Mouse (Mus musculus) layer of hippocampus, postnatal 36 days (tissue): ENCODE measurements around the gene Sdf2l1. TPM values are rescaled to one million over a fixed set of nuclear protein-coding genes. Genes with fewer than 3 reads are reported as not detected.

Experiments used
- DNase-seq, 2 experiments: peaks; one replicate each; pipeline ENCODE4 v3.0.0; 2022
- microRNA-seq, 2 experiments: library from miRNA; unstranded; fragments of <30 nt; microRNA quantifications; one replicate each; pipeline ENCODE4 v1.2.0; 2021
- total RNA-seq, 2 experiments: library from RNA; stranded (reverse); gene quantifications; 2 replicates each; pipeline ENCODE4 v1.2.3; 2021

Sdf2l1 gene
- total RNA-seq, 2 experiments from 2014 or later, result 36.6 to 52.7 TPM

- no peak for DNase-seq
These were observed 10.6 kb downstream of the Sdf2l1 start for GRCm38 (mm10) chr16:17121569-17121968.

GRCm38 (mm10) chr16:17117309-17117799, 14.8 kb downstream of the Sdf2l1 start:
- no peak for DNase-seq

DNA sequence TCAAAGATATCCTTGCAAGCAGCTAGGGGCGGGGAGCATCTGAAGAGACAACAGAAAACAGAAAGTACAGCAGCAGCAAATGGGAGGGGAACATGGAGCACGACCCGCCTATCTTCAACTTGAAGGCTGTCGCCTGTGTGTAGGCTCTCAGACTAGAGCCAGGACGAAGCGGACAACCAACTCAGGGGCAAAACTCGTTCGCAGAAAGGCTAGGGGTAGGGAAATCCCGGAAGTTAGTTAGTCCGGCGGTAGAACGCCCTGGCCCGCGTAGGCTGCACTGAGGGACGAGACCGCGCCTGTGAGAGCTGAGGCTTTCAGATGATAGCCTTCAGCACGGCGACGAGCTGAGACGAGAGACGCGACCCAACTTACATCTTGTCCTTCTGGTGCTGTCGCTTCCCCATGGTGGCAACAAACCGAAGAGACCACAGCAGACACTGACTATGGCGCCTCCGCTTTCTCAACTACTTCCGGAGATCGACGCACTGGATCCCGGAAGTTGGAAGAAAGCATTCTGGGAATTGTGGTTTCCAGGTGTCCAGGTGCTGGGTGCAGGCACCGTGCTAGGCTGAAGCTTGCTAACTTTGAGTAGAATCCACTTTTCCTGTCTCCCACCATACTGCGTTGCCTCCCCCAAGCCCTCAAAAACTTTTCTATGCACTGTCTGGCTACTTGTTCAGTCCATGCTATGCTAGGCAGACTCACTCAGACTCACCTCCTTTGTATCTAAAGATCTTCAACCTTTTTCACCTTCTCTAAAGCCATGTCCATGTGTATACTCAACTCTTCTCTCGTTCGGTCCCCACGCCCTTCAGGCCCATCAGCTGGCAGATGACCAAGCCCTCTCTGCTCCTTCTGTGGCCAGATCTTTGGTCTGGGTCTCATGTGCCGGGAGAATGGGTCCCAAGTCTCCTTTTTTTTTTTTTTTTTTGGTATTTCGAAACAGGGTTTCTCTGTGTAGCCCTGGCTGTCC, 21.1 kb downstream of the Sdf2l1 start, which contains the start of gene Ppil2:
Gene Ppil2, minus strand, starts transcription at position 487 of the 973 bp plus-strand sequence.
- peak; percentile 66 to 69 for DNase-seq

DNA sequence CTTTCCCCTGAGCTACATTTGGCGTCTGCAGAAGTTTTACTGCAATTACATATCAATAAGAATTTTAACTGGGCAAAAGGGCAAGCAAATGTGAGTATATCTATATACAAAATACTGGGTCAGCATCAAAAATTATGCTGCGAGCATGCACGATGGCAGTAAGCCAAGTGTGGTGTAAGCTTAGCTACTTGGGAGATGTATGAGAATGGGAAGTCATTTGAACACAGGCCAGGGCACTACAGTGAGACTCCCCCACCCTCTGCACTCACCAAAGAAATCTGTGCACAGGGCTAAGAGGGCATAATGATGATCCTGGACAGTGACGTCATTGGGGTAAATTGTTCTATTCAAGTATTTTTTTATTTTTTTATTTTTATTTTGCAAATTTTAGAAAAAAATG, 27.6 kb downstream of the Sdf2l1 start:
- no peak for DNase-seq

- no peak for DNase-seq
These were observed 29.5 kb downstream of the Sdf2l1 start for GRCm38 (mm10) chr16:17102630-17103220.

DNA sequence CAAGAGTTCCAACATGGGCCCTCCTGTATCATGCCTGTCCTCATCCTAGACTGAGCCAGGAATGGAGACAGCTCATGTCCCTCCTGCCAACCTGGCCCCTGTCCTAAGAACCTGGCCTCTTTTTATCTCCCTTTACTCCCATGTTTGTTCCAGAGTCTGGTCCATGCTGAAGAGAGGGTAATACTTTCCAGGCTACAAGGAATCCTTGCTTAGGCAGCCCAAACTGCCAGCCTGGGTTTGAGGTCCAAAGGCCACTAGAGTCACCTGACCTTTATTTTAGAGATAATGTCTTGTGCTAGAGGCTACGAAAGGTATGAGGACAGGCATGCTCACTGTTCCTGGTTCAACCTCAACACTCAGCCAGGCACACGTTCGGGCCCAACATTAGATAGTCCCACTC, 35.2 kb downstream of the Sdf2l1 start:
- no peak for DNase-seq

DNA sequence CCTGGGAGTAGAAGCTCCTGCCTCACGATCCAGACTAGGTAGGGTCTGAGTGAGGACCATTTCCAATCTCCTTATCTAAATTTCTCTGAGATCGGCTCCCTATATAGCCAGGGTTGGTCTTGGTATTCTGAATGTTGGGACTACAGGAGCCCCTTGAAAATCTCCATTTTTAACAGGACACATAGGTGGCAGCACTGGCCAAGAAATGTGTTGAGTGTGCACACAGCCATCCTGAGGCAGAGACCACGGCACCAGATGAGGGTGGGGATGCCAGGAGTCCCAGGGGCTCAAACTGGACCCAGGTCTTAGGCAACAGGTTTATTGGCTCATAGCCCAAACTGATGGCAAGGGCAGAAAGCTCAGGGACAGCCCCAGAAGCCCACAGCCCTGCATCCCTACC, 43.8 kb downstream of the Sdf2l1 start:
- no peak for DNase-seq

DNA sequence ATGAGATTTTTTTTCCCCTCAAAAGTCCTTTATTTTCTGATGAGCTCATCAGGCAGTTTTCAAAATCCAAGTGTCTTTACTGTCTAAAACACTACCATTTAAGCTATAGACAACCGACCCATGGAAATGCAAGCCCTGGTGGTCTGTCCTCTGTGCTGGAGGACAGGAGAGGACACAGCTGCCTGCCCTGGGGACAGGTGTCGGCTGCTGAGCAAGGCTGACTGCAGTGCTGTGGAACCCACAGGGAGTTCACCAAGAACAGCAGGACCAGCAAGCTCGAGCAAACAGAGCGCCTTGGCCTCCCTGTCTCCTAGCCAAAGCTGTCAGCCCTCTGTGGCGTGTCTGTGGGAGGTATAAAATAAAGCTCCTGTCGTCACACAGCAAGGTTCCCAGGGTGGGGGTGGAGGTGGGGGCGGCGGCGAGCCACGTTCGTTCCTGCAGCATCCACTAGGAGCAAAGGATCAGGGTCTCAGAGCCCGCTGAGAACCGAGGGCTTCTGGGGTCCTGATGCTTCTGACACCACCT, 45.5 kb downstream of the Sdf2l1 start:
- peak in 1 of 2 experiments; percentile 34 for DNase-seq

GRCm38 (mm10) chr16:17086241-17086640, 45.9 kb downstream of the Sdf2l1 start:
- DNase-seq, result no peak

DNA sequence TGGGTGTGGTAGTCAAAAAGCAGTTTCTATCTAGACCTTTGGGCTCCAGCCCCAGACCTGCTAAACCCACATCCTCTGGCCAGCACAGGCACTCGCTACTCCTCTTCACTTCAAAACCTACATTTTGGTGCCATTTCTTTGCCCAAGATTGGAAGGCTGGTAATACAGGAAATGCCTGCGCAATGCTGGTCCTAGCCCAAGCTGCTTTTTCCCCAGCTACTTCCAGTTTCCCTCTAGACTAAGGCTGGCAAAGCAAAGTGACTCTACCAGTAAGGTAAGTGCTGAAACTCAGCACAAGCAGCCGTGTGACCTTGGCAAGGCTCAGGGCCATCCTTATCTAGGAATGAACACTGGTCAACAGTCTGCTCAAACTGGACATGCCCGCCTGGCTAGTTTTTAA, 46.5 kb downstream of the Sdf2l1 start:
- no peak for DNase-seq

- DNase-seq, result no peak
These were observed 49.9 kb downstream of the Sdf2l1 start for GRCm38 (mm10) chr16:17082121-17082792.

Small RNA genes lying within 50 kb of the gene (microRNA-seq; reads per million reads assigned to microRNA genes)
- gene Mir130b (52.5 to 63.9 reads per million in 2 experiments), gene Mir301b (2.5 to 3.9 reads per million in 2 experiments)

Other genes with a start within 250 kb of the Sdf2l1 start
- 10 to 100 TPM; 47.0 to 49.5 TPM for gene Ppm1f, start 235.9 kb downstream of the Sdf2l1 start, total RNA-seq
- 100 to 1,000 TPM; 522 to 529 TPM for gene Mapk1, start 149.0 kb downstream of the Sdf2l1 start, total RNA-seq
- 10 to 100 TPM; 35.4 to 38.5 TPM for gene Ypel1, start 62.7 kb downstream of the Sdf2l1 start, total RNA-seq
- 100 to 1,000 TPM in 1 of 2 experiments, 10 to 100 TPM in 1; 84.9 to 102 TPM for gene Ppil2, start 21.1 kb downstream of the Sdf2l1 start, total RNA-seq
- 1 to 10 TPM in 1 of 2 experiments, under 1 TPM in 1; 0.94 to 1.4 TPM for gene 2610318N02Rik, start 7.2 kb downstream of the Sdf2l1 start, total RNA-seq
- gene Ydjc, start 12.2 kb upstream of the Sdf2l1 start, total RNA-seq, result 10 to 100 TPM; 27.2 to 29.3 TPM
- gene Ccdc116, start 14.8 kb upstream of the Sdf2l1 start, total RNA-seq, result 1 to 10 TPM; 1.5 to 1.7 TPM
- 100 to 1,000 TPM; 157 to 159 TPM for gene Ube2l3, start 70.3 kb upstream of the Sdf2l1 start, total RNA-seq
- 1 to 10 TPM; 3.0 to 3.5 TPM for gene Rimbp3, start 76.2 kb upstream of the Sdf2l1 start, total RNA-seq
- 1 to 10 TPM; 4.5 to 5.9 TPM for gene Hic2, start 101.2 kb upstream of the Sdf2l1 start, total RNA-seq
- gene Tmem191c, start 143.7 kb upstream of the Sdf2l1 start, total RNA-seq, result 100 to 1,000 TPM in 1 of 2 experiments, 10 to 100 TPM in 1; 91.2 to 112 TPM
- 1 to 10 TPM in 1 of 2 experiments, under 1 TPM in 1; 0.97 to 1.1 TPM for gene Serpind1, start 199.0 kb upstream of the Sdf2l1 start, total RNA-seq